Mouse (Mus musculus) erythroblast, embryonic 14.5 days (primary cell): ENCODE measurements around the gene Fbxo46. TPM values are rescaled to one million over a fixed set of nuclear protein-coding genes. Genes with fewer than 3 reads are reported as not detected.

Experiments used
- H3K27me3 ChIP-seq: 2 replicates; pipeline ENCODE4 v1.6.1; 2012; ENCODE audit warnings: inconsistent platforms; ENCODE audit not compliant: control insufficient read depth
- H3K36me3 ChIP-seq: 2 replicates; pipeline ENCODE4 v1.6.1; 2012; ENCODE audit warnings: mild to moderate bottlenecking, inconsistent platforms; ENCODE audit not compliant: control insufficient read depth
- H3K4me1 ChIP-seq: 2 replicates; pipeline ENCODE4 v1.6.1; 2012; ENCODE audit warnings: inconsistent platforms; ENCODE audit not compliant: control insufficient read depth
- H3K4me3 ChIP-seq: replicated peaks from 2 replicates; pipeline ENCODE3; 2012; ENCODE audit warnings: moderate library complexity, mild to moderate bottlenecking, inconsistent platforms
- H3K9me3 ChIP-seq: 2 replicates; pipeline ENCODE4 v1.6.1; 2012; ENCODE audit warnings: low read length, inconsistent platforms, mixed read lengths; ENCODE audit not compliant: control insufficient read depth
- GATA1 ChIP-seq: IDR thresholded peaks from 2 replicates; pipeline ENCODE4 v1.6.1; 2012; ENCODE audit warnings: low read length, inconsistent platforms, mixed read lengths
- TAL1 ChIP-seq: IDR thresholded peaks from 3 replicates; pipeline ENCODE4 v1.6.1; 2012; ENCODE audit warnings: low read length, inconsistent platforms, mixed read lengths
- polyA plus RNA-seq: library from polyadenylated mRNA; stranded (reverse); fragments of >175 nt; gene quantifications from 2 replicates; pipeline ENCODE4 v1.2.3, GENCODE M21; 2012

Gene Fbxo46
- polyA plus RNA-seq, 1 experiment: 1.9 TPM

- Histone ChIP-seq H3K4me3 (no peak overlapping the region), H3K36me3 (peaks cover 25% of the 10 kb centered on the region), H3K9me3 (no peaks in the 10 kb centered on the region), H3K4me1 (peaks cover 30% of the 10 kb centered on the region), H3K27me3 (peaks cover 23% of the 10 kb centered on the region)
- TF ChIP-seq TAL1 (no peak), GATA1 (no peak)
These were observed 37.6 kb downstream of the Fbxo46 start for GRCm38 (mm10) chr7:19157160-19157800.

DNA sequence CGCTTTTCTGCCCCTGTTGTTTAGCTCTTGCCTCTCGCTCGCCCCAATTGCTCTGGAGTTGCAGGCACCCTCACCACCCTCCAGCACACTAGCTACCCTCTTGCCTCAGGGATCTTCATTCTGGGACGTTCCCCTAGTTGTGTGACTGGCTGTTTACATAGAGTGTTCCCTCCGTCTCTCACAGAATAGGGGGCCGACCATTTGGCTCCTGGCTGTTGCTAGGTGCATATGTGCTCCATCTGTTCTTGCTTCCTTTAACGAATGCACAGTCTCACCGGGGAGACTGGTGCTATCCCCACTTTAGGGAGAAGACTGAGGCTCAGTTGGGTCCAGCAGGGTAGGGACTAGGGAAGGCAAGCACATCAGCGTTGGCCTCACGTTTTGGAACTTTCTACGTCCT lies 38.9 kb downstream of the Fbxo46 start:
- peaks cover 12% of the 10 kb centered on the region for H3K36me3 ChIP-seq
- no peaks in the 10 kb centered on the region for H3K9me3 ChIP-seq
- peaks cover 34% of the 10 kb centered on the region for H3K27me3 ChIP-seq
- no peak overlapping the region for H3K4me3 ChIP-seq
- peaks cover 30% of the 10 kb centered on the region for H3K4me1 ChIP-seq
- TF ChIP-seq GATA1: no peak
- no peak for TF ChIP-seq TAL1

DNA sequence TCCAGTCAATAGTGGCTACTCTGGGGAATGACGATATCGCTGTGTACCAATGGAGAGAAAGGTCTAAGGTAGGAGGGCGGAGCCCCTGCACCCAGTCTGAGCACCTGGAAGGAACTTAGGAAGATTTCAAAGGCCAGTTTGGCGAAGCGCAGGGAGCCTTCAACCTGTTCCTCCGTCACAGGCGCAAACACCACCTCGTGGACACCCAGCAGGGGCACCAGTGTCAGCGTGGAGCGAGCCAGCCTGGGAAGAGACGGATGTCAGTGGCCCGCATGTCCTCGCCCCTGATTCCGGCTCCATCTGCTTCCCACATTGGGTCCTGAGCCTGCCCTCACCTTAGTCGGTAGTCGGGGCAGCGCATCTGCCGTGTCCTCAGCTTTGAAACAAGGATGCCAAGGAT lies 39.8 kb downstream of the Fbxo46 start:
- Histone ChIP-seq H3K27me3 (peaks cover 42% of the 10 kb centered on the region), H3K9me3 (no peaks in the 10 kb centered on the region), H3K36me3 (peaks cover 5% of the 10 kb centered on the region), H3K4me3 (no peak overlapping the region), H3K4me1 (peaks cover 38% of the 10 kb centered on the region)
- no peak for TF ChIP-seq GATA1
- TF ChIP-seq TAL1: no peak

DNA sequence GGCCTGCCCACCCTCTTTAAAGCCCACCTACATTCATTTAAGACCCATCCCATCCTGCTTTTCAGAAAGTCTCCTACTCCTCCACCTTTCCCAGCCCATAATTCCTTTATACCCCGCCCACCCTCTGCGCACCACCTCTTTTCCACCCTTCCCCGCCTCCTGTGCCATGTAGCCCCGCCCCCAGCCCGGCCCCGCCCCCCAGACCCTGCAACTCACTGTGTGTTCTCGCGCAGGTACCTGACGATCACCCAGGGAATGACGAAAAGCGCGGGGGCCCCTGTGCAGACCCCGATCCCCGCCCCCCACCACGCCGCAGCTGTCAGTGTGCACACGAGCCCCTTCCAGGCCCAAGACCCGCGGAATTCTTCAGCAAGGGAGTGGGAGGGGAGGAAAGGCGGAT lies 40.5 kb downstream of the Fbxo46 start:
- H3K4me1 ChIP-seq: peaks cover 45% of the 10 kb centered on the region
- no peaks in the 10 kb centered on the region; the same call in none of the 2 replicates for H3K36me3 ChIP-seq
- TF ChIP-seq GATA1: no peak
- no peak for TF ChIP-seq TAL1
- no peaks in the 10 kb centered on the region for H3K9me3 ChIP-seq
- peak overlapping the region; percentile 38 for H3K4me3 ChIP-seq
- H3K27me3 ChIP-seq: peaks cover 49% of the 10 kb centered on the region

DNA sequence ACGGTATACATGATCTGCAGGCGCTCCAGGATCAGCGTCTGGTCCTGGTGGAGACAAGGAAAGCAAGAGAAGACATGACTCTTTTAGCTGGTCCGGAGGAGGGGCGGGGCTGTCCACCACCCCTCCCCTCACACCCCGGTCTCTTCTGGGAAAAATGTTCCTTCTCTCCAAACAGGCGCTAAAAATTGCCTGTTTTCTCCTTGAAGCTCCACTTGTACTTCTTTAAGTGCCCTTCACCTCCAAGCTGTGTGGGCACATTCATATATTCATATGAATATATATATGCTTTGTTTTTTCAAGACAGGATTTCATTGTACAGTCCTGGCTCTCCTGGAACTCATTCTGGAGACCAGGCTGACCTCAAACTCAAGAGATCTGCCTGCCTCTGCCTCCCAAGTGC lies 43.3 kb downstream of the Fbxo46 start:
- Histone ChIP-seq H3K4me1 (peaks cover 46% of the 10 kb centered on the region), H3K27me3 (peaks cover 68% of the 10 kb centered on the region)

GRCm38 (mm10) chr7:19163752-19164151 lies 44.1 kb downstream of the Fbxo46 start:
- H3K27me3 ChIP-seq: peaks cover 74% of the 10 kb centered on the region
- H3K4me3 ChIP-seq: no peak overlapping the region
- no peaks in the 10 kb centered on the region for H3K36me3 ChIP-seq
- H3K4me1 ChIP-seq: peaks cover 46% of the 10 kb centered on the region
- peaks cover 9% of the 10 kb centered on the region for H3K9me3 ChIP-seq
- TF ChIP-seq TAL1 (no peak), GATA1 (no peak)

More for the DNA sequence above, 43.3 kb downstream of the Fbxo46 start:
- Histone ChIP-seq H3K9me3 (peaks cover 9% of the 10 kb centered on the region), H3K4me3 (no peak overlapping the region), H3K36me3 (no peaks in the 10 kb centered on the region)
- TF ChIP-seq TAL1 (no peak), GATA1 (no peak)

GRCm38 (mm10) chr7:19164189-19164588 lies 44.5 kb downstream of the Fbxo46 start:
- Histone ChIP-seq H3K4me3 (no peak overlapping the region), H3K36me3 (no peaks in the 10 kb centered on the region), H3K27me3 (peaks cover 73% of the 10 kb centered on the region), H3K9me3 (peaks cover 9% of the 10 kb centered on the region), H3K4me1 (peaks cover 46% of the 10 kb centered on the region)
- TF ChIP-seq TAL1 (no peak), GATA1 (no peak)

GRCm38 (mm10) chr7:19164978-19165377 lies 45.3 kb downstream of the Fbxo46 start:
- no peak overlapping the region for H3K4me3 ChIP-seq
- peaks cover 9% of the 10 kb centered on the region for H3K9me3 ChIP-seq
- peaks cover 72% of the 10 kb centered on the region for H3K27me3 ChIP-seq
- H3K36me3 ChIP-seq: no peaks in the 10 kb centered on the region
- TF ChIP-seq TAL1 (no peak), GATA1 (no peak)
- peaks cover 38% of the 10 kb centered on the region for H3K4me1 ChIP-seq

DNA sequence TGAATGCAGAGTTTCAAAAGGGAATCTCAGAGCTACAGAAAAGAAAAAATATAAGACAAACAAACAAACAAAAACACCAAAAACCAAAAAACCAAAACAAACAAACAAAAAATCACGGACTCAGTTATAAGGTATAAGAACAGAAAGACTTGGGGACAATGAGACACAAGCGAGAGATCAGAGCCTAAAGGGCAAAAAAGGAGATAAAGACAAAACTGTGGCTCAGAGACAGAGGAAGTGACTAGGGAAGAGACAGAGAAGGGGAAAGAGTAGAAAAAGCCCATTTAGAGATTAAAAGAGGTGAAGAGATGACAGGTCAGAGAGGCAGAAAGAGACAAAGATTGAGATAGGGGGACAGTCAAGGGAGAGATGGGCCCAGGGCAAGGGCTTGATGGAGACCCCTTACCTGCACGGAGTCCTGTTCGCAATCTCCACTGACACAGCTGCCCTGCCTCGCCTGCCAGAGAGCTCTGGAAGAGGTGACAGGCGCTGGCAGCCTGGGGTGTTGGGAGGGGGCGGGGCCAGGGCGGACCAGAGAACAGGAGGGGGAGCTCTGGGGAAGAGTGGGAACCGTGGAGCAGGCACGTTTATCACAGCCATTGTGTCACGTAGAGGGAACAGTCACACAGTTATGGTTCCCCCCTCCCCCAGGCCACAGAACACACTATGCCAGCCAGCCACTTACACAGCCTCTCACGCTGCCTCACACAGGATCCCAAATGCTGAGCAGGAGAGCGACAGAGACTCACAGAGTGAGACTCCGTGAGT lies 46.2 kb downstream of the Fbxo46 start, which contains the start of gene Gipr:
Gipr (minus strand) TSS at position 472 of the 768 bp plus-strand sequence.
- H3K36me3 ChIP-seq: no peaks in the 10 kb centered on the region
- H3K4me3 ChIP-seq: no peak within 1 kb of the TSS
- peaks cover 29% of the 10 kb centered on the region for H3K4me1 ChIP-seq
- peaks cover 73% of the 10 kb centered on the region for H3K27me3 ChIP-seq
- TF ChIP-seq GATA1 (no peak), TAL1 (no peak)
- H3K9me3 ChIP-seq: peaks cover 9% of the 10 kb centered on the region
